Mouse (Mus musculus) bone marrow macrophage, adult 2 months (primary cell): Measurements from ENCODE around the gene Acaa1b. TPM values are rescaled to one million over a fixed set of nuclear protein-coding genes. Genes with fewer than 3 reads are reported as not detected.

ENCODE experiments used
- H3K27ac ChIP-seq: 2 replicates; pipeline ENCODE4 v1.5.1; 2012; ENCODE audit warnings: low read depth, low read length; ENCODE audit not compliant: insufficient read depth
- H3K4me1 ChIP-seq: 2 replicates; pipeline ENCODE4 v1.6.1; 2012; ENCODE audit warnings: low read length; ENCODE audit not compliant: control insufficient read depth, insufficient read depth
- H3K4me3 ChIP-seq: 2 replicates; pipeline ENCODE4 v1.5.1; 2012; ENCODE audit warnings: mild to moderate bottlenecking, low read length, moderate library complexity; ENCODE audit not compliant: insufficient read depth
- CTCF ChIP-seq: IDR thresholded peaks from 2 replicates; pipeline ENCODE4 v1.5.1; 2012; ENCODE audit warnings: low read depth, mild to moderate bottlenecking, low read length, moderate library complexity
- POLR2A ChIP-seq: IDR thresholded peaks from 2 replicates; pipeline ENCODE4 v1.6.1; 2012; ENCODE audit warnings: mild to moderate bottlenecking, low read depth, low read length, borderline replicate concordance
- polyA plus RNA-seq: library from polyadenylated mRNA; stranded (reverse); fragments of >200 nt; gene quantifications from 2 replicates; pipeline ENCODE4 v1.2.4, GENCODE M21; 2012; ENCODE audit not compliant: missing spikeins, insufficient read depth, insufficient read length

Acaa1b gene
- polyA plus RNA-seq, 1 experiment = not detected

- H3K4me3 ChIP-seq = no peak overlapping the region
- TF ChIP-seq CTCF = no peak
- no peak for TF ChIP-seq POLR2A
- H3K4me1 ChIP-seq = peaks cover 5% of the 10 kb centered on the region
- H3K27ac ChIP-seq = no peak overlapping the region
Measured at GRCm38 (mm10) chr9:119165548-119165947, 8.7 kb upstream of the Acaa1b start.

- TF ChIP-seq POLR2A = no peak
- no peak for TF ChIP-seq CTCF
- Histone ChIP-seq H3K4me1 (peaks cover 5% of the 10 kb centered on the region), H3K27ac (no peak overlapping the region), H3K4me3 (no peak overlapping the region)
Measured at GRCm38 (mm10) chr9:119164743-119165142, 7.8 kb upstream of the Acaa1b start.

GRCm38 (mm10) chr9:119160689-119161088 is 3.8 kb upstream of the Acaa1b start:
- H3K4me1 ChIP-seq = no peaks in the 10 kb centered on the region
- TF ChIP-seq POLR2A (no peak), CTCF (no peak)
- no peak overlapping the region for H3K4me3 ChIP-seq
- H3K27ac ChIP-seq = no peak overlapping the region

GRCm38 (mm10) chr9:119158861-119159260 is 2.0 kb upstream of the Acaa1b start, which contains the start of gene Gm47289:
Gm47289 (plus strand) TSS chr9:119159161.
- no peak within 1 kb of the TSS for H3K27ac ChIP-seq
- H3K4me3 ChIP-seq = no peak within 1 kb of the TSS
- H3K4me1 ChIP-seq = no peaks in the 10 kb centered on the region
- TF ChIP-seq POLR2A = no peak
- TF ChIP-seq CTCF = no peak

- TF ChIP-seq CTCF = no peak
- no peak for TF ChIP-seq POLR2A
- Histone ChIP-seq H3K4me3 (no peak overlapping the region), H3K4me1 (no peaks in the 10 kb centered on the region), H3K27ac (no peak overlapping the region)
Measured at GRCm38 (mm10) chr9:119155826-119156225, 1.1 kb downstream of the Acaa1b start.

GRCm38 (mm10) chr9:119155416-119155815 is 1.5 kb downstream of the Acaa1b start:
- TF ChIP-seq CTCF (no peak), POLR2A (no peak)
- Histone ChIP-seq H3K27ac (no peak overlapping the region), H3K4me1 (no peaks in the 10 kb centered on the region), H3K4me3 (no peak overlapping the region)

GRCm38 (mm10) chr9:119151751-119152150 is 5.1 kb downstream of the Acaa1b start:
- TF ChIP-seq POLR2A (no peak), CTCF (no peak)
- H3K4me1 ChIP-seq = no peaks in the 10 kb centered on the region
- no peak overlapping the region for H3K27ac ChIP-seq
- no peak overlapping the region for H3K4me3 ChIP-seq

GRCm38 (mm10) chr9:119149601-119150000 is 7.3 kb downstream of the Acaa1b start:
- Histone ChIP-seq H3K27ac (no peak overlapping the region), H3K4me1 (no peaks in the 10 kb centered on the region), H3K4me3 (no peak overlapping the region)
- TF ChIP-seq POLR2A = no peak
- no peak for TF ChIP-seq CTCF

- no peaks in the 10 kb centered on the region for H3K4me1 ChIP-seq
- no peak overlapping the region for H3K4me3 ChIP-seq
- H3K27ac ChIP-seq = no peak overlapping the region
- no peak for TF ChIP-seq CTCF
- TF ChIP-seq POLR2A = no peak
Measured at GRCm38 (mm10) chr9:119146098-119146770, 10.7 kb downstream of the Acaa1b start.

GRCm38 (mm10) chr9:119145638-119146037 is 11.3 kb downstream of the Acaa1b start:
- Histone ChIP-seq H3K4me3 (no peak overlapping the region), H3K27ac (no peak overlapping the region), H3K4me1 (no peaks in the 10 kb centered on the region)
- TF ChIP-seq POLR2A (no peak), CTCF (no peak)
